ENCODE assay signal across 19 mouse cellular contexts in the genomic region with DNA sequence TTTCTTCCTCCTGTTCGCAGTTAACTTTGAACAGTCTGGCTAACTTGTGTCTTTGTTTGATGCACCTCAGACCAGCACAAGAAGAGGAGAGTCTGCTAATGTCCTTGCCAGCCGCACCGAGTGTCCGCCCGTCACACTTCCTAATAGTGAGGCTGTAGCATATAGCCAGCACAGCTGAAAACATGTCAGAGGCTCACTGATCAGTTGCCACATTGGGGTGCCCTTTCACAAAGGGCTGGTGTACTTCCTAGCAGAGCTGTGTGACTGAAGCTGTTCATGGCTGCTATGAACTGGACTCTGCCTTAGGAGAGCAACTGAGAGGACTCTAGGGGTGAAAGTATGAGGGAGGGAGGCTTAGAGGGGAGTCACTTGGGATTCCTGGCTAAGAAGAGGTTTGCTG.
"Had no signal": no experiment of that assay in that cellular context is flagged by ENCODE, and none has a peak within 500 bp of the region (broad histone marks: within the 10 kb centered on the region; RNA-seq: fewer than 3 reads in every experiment).

No protein-coding gene starts in this region.

- H3K4me1 ChIP-seq: liver, embryonic 13.5 days; liver, embryonic 15.5 days; lung, embryonic 15.5 days; megakaryocyte, embryonic 14.5 days; midbrain, embryonic 13.5 days; midbrain, embryonic 15.5 days; neural tube, embryonic 12.5 days had no signal

- DNase-seq: liver; liver, embryonic 13.5 days; liver, postnatal 0 days; lung, adult 2 months; lung, postnatal 14 days; lung, postnatal 36 days; retina, postnatal 1 day; right cerebral cortex, adult 18-20 months; right cerebral cortex, postnatal 25 days; right cerebral cortex, postnatal 4 days; spleen, adult 18-20 months had no signal

- H3K27me3 ChIP-seq: liver, embryonic 13.5 days; liver, embryonic 15.5 days; lung, embryonic 15.5 days; megakaryocyte, embryonic 14.5 days; midbrain, embryonic 13.5 days; midbrain, embryonic 15.5 days; neural tube, embryonic 12.5 days had no signal

- H3K36me3 ChIP-seq: liver, embryonic 13.5 days; liver, embryonic 15.5 days; lung, embryonic 15.5 days; midbrain, embryonic 13.5 days; midbrain, embryonic 15.5 days; neural tube, embryonic 12.5 days had no signal

- H3K27ac ChIP-seq: liver, embryonic 13.5 days; liver, embryonic 15.5 days; lung, embryonic 15.5 days; macrophage; midbrain, embryonic 13.5 days; midbrain, embryonic 15.5 days; neural tube, embryonic 12.5 days had no signal

- H3K4me3 ChIP-seq: liver, embryonic 13.5 days; liver, embryonic 15.5 days; lung, embryonic 15.5 days; megakaryocyte, embryonic 14.5 days; midbrain, embryonic 13.5 days; midbrain, embryonic 15.5 days; neural tube, embryonic 12.5 days had no signal

- ATAC-seq: liver, postnatal 0 days; lung, postnatal 0 days; midbrain, embryonic 13.5 days; midbrain, embryonic 15.5 days had no signal
